Mouse (Mus musculus) lung, embryonic 14.5 days (tissue): ENCODE measurements around the gene Hlcs. TPM values are rescaled to one million over a fixed set of nuclear protein-coding genes. Genes with fewer than 3 reads are reported as not detected.

Experiments used
- ATAC-seq: fragments of 200-750 bp; cut with Nextera tagmentation; 2 replicates; pipeline ENCODE4 v1.8.0; 2017; ENCODE audit warnings: mild to moderate bottlenecking, moderate TSS enrichment, moderate library complexity; ENCODE audit not compliant: insufficient read depth
- DNase-seq: peaks from one replicate; pipeline ENCODE4 v3.0.0-alpha.2; 2015
- H3K27ac ChIP-seq: fragments of 300-500 bp; sonication (generic); 2 replicates; pipeline ENCODE4 v1.5.1; 2014; ENCODE audit warnings: low read depth, mild to moderate bottlenecking, moderate library complexity
- H3K27me3 ChIP-seq: fragments of 300-500 bp; sonication (generic); 2 replicates; pipeline ENCODE4 v1.6.1; 2014; ENCODE audit warnings: low read length, control low read depth; ENCODE audit not compliant: insufficient read depth
- H3K36me3 ChIP-seq: fragments of 300-500 bp; sonication (generic); 2 replicates; pipeline ENCODE4 v1.6.1; 2014; ENCODE audit warnings: control low read depth; ENCODE audit not compliant: insufficient read depth
- H3K4me1 ChIP-seq: fragments of 300-500 bp; sonication (generic); 2 replicates; pipeline ENCODE4 v1.6.1; 2014; ENCODE audit warnings: antibody characterized with exemption, control low read depth; ENCODE audit not compliant: insufficient read depth
- H3K4me2 ChIP-seq: fragments of 300-500 bp; sonication (generic); 2 replicates; pipeline ENCODE4 v1.6.1; 2014; ENCODE audit warnings: mild to moderate bottlenecking
- H3K4me3 ChIP-seq: fragments of 300-500 bp; sonication (generic); 2 replicates; pipeline ENCODE4 v1.5.1; 2014; ENCODE audit warnings: low read depth, low read length
- H3K9ac ChIP-seq: fragments of 300-500 bp; sonication (generic); 2 replicates; pipeline ENCODE4 v1.6.1; 2014
- H3K9me3 ChIP-seq: fragments of 300-500 bp; sonication (generic); 2 replicates; pipeline ENCODE4 v1.6.1; 2016; ENCODE audit warnings: low read depth, low read length, control low read depth
- CTCF ChIP-seq: IDR thresholded peaks from 2 replicates; pipeline ENCODE4 v1.5.1; 2016; ENCODE audit warnings: antibody characterized with exemption, low read depth
- WGBS: fragments of 180-500 bp; shearing (Covaris S2); extraction: QIAGEN DNeasy Blood & Tissue Kit; methylation state at CpG from one replicate; pipeline ENCODE4 v1.1.7; 2014; 5-methylcytosine and 5-hydroxymethylcytosine counted together
- polyA plus RNA-seq: library from polyadenylated mRNA; unstranded; fragments of >200 nt; fragmentation: Nextera tagmentation; extraction: Ambion mirVana; gene quantifications from 2 replicates; pipeline ENCODE4 v1.2.1, GENCODE M21; 2014

The Hlcs gene
- polyA plus RNA-seq, 1 experiment from 2014 or later: 8.0 TPM

- Histone ChIP-seq H3K9me3 (no peaks in the 10 kb centered on the region), H3K9ac (peak overlapping the region; percentile 52), H3K27me3 (peaks cover 38% of the 10 kb centered on the region), H3K4me1 (peaks cover 11% of the 10 kb centered on the region; the same call in 1 of the 2 replicates), H3K36me3 (no peaks in the 10 kb centered on the region), H3K4me2 (peak overlapping the region; percentile 89), H3K4me3 (peak overlapping the region; percentile 46), H3K27ac (no peak overlapping the region)
- TF ChIP-seq CTCF: peak; percentile 18; the same call in 1 of the 2 replicates
- ATAC-seq: peak; percentile 77
- WGBS: 1% methylated on average over 83 of the region's 83 CpGs
- DNase-seq: peak; percentile 77
Observed at GRCm38 (mm10) chr16:94125172-94125981, 188.0 kb downstream of the Hlcs start.

- WGBS: 73% methylated on average over 11 of the region's 11 CpGs
- peak; percentile 30 for DNase-seq
- TF ChIP-seq CTCF: no peak
- Histone ChIP-seq H3K36me3 (no peaks in the 10 kb centered on the region), H3K27ac (no peak overlapping the region), H3K9me3 (no peaks in the 10 kb centered on the region), H3K4me3 (no peak overlapping the region), H3K27me3 (peaks cover 38% of the 10 kb centered on the region), H3K4me2 (no peak overlapping the region), H3K9ac (no peak overlapping the region), H3K4me1 (peaks cover 6% of the 10 kb centered on the region; the same call in 1 of the 2 replicates)
- no peak for ATAC-seq
Observed at GRCm38 (mm10) chr16:94123247-94123646, 190.1 kb downstream of the Hlcs start.

- WGBS: 85% methylated on average over 3 of the region's 3 CpGs
- Histone ChIP-seq H3K9me3 (no peaks in the 10 kb centered on the region), H3K27me3 (peaks cover 38% of the 10 kb centered on the region), H3K4me3 (no peak overlapping the region), H3K4me1 (peaks cover 6% of the 10 kb centered on the region; the same call in 1 of the 2 replicates), H3K9ac (no peak overlapping the region), H3K36me3 (no peaks in the 10 kb centered on the region), H3K27ac (no peak overlapping the region), H3K4me2 (no peak overlapping the region)
- TF ChIP-seq CTCF: no peak
- ATAC-seq (no peak), DNase-seq (no peak)
Observed at GRCm38 (mm10) chr16:94122347-94122746, 191.0 kb downstream of the Hlcs start.

GRCm38 (mm10) chr16:94118394-94118793 is 195.0 kb downstream of the Hlcs start:
- WGBS: 93% methylated on average over 1 of the region's 1 CpGs
- Histone ChIP-seq H3K36me3 (no peaks in the 10 kb centered on the region), H3K4me1 (no peaks in the 10 kb centered on the region), H3K4me2 (no peak overlapping the region), H3K4me3 (no peak overlapping the region), H3K9me3 (no peaks in the 10 kb centered on the region), H3K27me3 (peaks cover 6% of the 10 kb centered on the region), H3K27ac (no peak overlapping the region), H3K9ac (no peak overlapping the region)
- TF ChIP-seq CTCF: no peak
- DNase-seq (no peak), ATAC-seq (no peak)

GRCm38 (mm10) chr16:94117333-94117732 is 196.0 kb downstream of the Hlcs start:
- H3K9ac ChIP-seq: no peak overlapping the region
- 40% methylated on average over 6 of the region's 6 CpGs for WGBS
- no peaks in the 10 kb centered on the region for H3K4me1 ChIP-seq
- ATAC-seq (peak; percentile 73), DNase-seq (peak; percentile 49)
- TF ChIP-seq CTCF: no peak
- H3K9me3 ChIP-seq: no peaks in the 10 kb centered on the region
- no peaks in the 10 kb centered on the region for H3K36me3 ChIP-seq
- peaks cover 4% of the 10 kb centered on the region; the same call in 1 of the 2 replicates for H3K27me3 ChIP-seq
- no peak overlapping the region for H3K4me3 ChIP-seq
- no peak overlapping the region for H3K4me2 ChIP-seq
- no peak overlapping the region for H3K27ac ChIP-seq

GRCm38 (mm10) chr16:94114693-94115092 is 198.7 kb downstream of the Hlcs start:
- Histone ChIP-seq H3K27ac (no peak overlapping the region), H3K9ac (no peak overlapping the region), H3K4me1 (no peaks in the 10 kb centered on the region), H3K4me2 (no peak overlapping the region), H3K36me3 (no peaks in the 10 kb centered on the region), H3K27me3 (0 out of 2 replicates have a peak, but pooled peaks cover 4% of the 10 kb centered on the region), H3K4me3 (no peak overlapping the region), H3K9me3 (no peaks in the 10 kb centered on the region)
- DNase-seq (no peak), ATAC-seq (no peak)
- no peak for TF ChIP-seq CTCF
- 56% methylated on average over 9 of the region's 9 CpGs for WGBS

GRCm38 (mm10) chr16:94113160-94113559 is 200.2 kb downstream of the Hlcs start:
- H3K9ac ChIP-seq: no peak overlapping the region
- WGBS: 59% methylated on average over 7 of the region's 7 CpGs
- TF ChIP-seq CTCF: no peak
- H3K4me1 ChIP-seq: no peaks in the 10 kb centered on the region
- no peak overlapping the region for H3K4me2 ChIP-seq
- ATAC-seq: no peak
- H3K9me3 ChIP-seq: no peaks in the 10 kb centered on the region
- no peak for DNase-seq
- H3K27me3 ChIP-seq: 0 out of 2 replicates have a peak, but pooled peaks cover 4% of the 10 kb centered on the region
- H3K4me3 ChIP-seq: no peak overlapping the region
- H3K36me3 ChIP-seq: no peaks in the 10 kb centered on the region
- no peak overlapping the region for H3K27ac ChIP-seq
